Mouse (Mus musculus) heart, postnatal 0 days (tissue): Measurements from ENCODE around the gene Gstm2. TPM values are rescaled to one million over a fixed set of nuclear protein-coding genes. Genes with fewer than 3 reads are reported as not detected.
"Not testable (repeated sequence)": the region's sequence is repeated elsewhere in the genome, so short reads cannot be mapped to it uniquely, and the experiment has no call there.

Source experiments
- ATAC-seq: fragments of 200-750 bp; cut with Nextera tagmentation; 2 replicates; pipeline ENCODE4 v1.8.0; 2017; ENCODE audit warnings: low read depth, moderate number of reproducible peaks, moderate library complexity; ENCODE audit not compliant: insufficient read depth
- DNase-seq: peaks from one replicate; pipeline ENCODE4 v3.0.0-alpha.2; 2016; ENCODE audit warnings: low spot score
- H3K27ac ChIP-seq: fragments of 300-500 bp; sonication (generic); 2 replicates; pipeline ENCODE4 v1.5.1; 2014; ENCODE audit warnings: low read depth, mild to moderate bottlenecking
- H3K27me3 ChIP-seq: fragments of 300-500 bp; sonication (generic); 2 replicates; pipeline ENCODE4 v1.6.1; 2014; ENCODE audit warnings: low read length, mixed read lengths; ENCODE audit not compliant: control insufficient read depth, insufficient read depth
- H3K36me3 ChIP-seq: fragments of 300-500 bp; sonication (generic); replicated peaks from 2 replicates; pipeline ENCODE4 v1.6.1; 2014; ENCODE audit warnings: low read length, mixed read lengths; ENCODE audit not compliant: control insufficient read depth, insufficient read depth
- H3K4me1 ChIP-seq: fragments of 300-500 bp; sonication (generic); 2 replicates; pipeline ENCODE4 v1.6.1; 2014; ENCODE audit warnings: antibody characterized with exemption; ENCODE audit not compliant: control insufficient read depth, insufficient read depth
- H3K4me2 ChIP-seq: fragments of 300-500 bp; sonication (generic); 2 replicates; pipeline ENCODE4 v1.6.1; 2014; ENCODE audit warnings: low read depth, mild to moderate bottlenecking, low read length, moderate library complexity
- H3K4me3 ChIP-seq: fragments of 300-500 bp; sonication (generic); 2 replicates; pipeline ENCODE4 v1.5.1; 2014; ENCODE audit warnings: low read depth, low read length
- H3K9ac ChIP-seq: fragments of 300-500 bp; sonication (generic); replicated peaks from 2 replicates; pipeline ENCODE4 v1.6.1; 2014; ENCODE audit warnings: low read depth, low read length, mixed read lengths
- H3K9me3 ChIP-seq: fragments of 300-500 bp; sonication (generic); replicated peaks from 2 replicates; pipeline ENCODE4 v1.6.1; 2016; ENCODE audit warnings: low read length; ENCODE audit not compliant: control insufficient read depth
- CTCF ChIP-seq: IDR thresholded peaks from 2 replicates; pipeline ENCODE4 v1.5.1; 2016; ENCODE audit warnings: antibody characterized with exemption, control low read depth, low read depth
- EP300 ChIP-seq: IDR thresholded peaks from 2 replicates; pipeline ENCODE4 v1.6.1; 2016; ENCODE audit warnings: antibody characterized with exemption, low read depth
- WGBS: fragments of 180-500 bp; shearing (Covaris S2); extraction: QIAGEN DNeasy Blood & Tissue Kit; methylation state at CpG from one replicate; pipeline ENCODE4 v1.1.7; 2014; 5-methylcytosine and 5-hydroxymethylcytosine counted together
- polyA plus RNA-seq: library from polyadenylated mRNA; unstranded; fragments of >200 nt; fragmentation: Nextera tagmentation; extraction: Ambion mirVana; gene quantifications from 2 replicates; pipeline ENCODE4 v1.2.1, GENCODE M21; 2015
- total RNA-seq: library from RNA; depleted of rRNA; stranded (reverse); fragments of >200 nt; gene quantifications from 2 replicates; pipeline ENCODE4 v1.2.3, GENCODE M21; 2014; ENCODE audit warnings: low replicate concordance

The Gstm2 gene
- total and polyA plus RNA-seq, 2 experiments from 2014 or later = 69.6 to 97.9 TPM

GRCm38 (mm10) chr3:107972070-107972469 is 14.2 kb downstream of the Gstm2 start:
- Histone ChIP-seq H3K36me3 (no peaks in the 10 kb centered on the region), H3K27me3 (0 out of 2 replicates have a peak, but pooled peaks cover 2% of the 10 kb centered on the region), H3K4me3 (no peak overlapping the region), H3K4me1 (no peaks in the 10 kb centered on the region), H3K27ac (no peak overlapping the region), H3K4me2 (no peak overlapping the region), H3K9ac (no peak overlapping the region), H3K9me3 (no peaks in the 10 kb centered on the region)
- ATAC-seq (no peak), DNase-seq (no peak)
- WGBS = 86% methylated on average over 3 of the region's 3 CpGs
- no peak for TF ChIP-seq EP300
- TF ChIP-seq CTCF = no peak

DNA sequence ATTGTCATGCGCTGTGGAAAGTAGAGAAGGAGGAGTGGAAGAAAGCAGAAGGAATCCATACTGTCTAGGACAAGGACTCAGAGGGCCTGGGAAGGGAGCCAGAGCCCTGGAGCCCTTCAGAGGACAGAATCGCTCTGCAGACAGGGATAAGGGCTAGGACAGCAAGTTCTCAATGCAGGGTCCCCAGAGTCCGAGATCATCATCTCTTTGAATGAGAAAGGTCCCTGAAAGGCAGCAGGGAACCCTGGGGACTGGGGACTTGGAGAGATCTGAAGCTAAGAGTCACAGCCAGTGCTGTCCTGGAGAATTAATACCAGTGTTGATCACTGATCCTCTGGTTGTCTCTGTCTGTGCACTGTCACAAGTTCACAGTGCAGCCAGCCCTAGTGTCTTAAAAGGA is 15.2 kb downstream of the Gstm2 start:
- WGBS = 35% methylated on average over 3 of the region's 3 CpGs
- H3K27me3 ChIP-seq, DNase-seq, H3K4me2 ChIP-seq, H3K4me1 ChIP-seq, H3K36me3 ChIP-seq, H3K27ac ChIP-seq, H3K4me3 ChIP-seq, H3K9me3 ChIP-seq, H3K9ac ChIP-seq: not testable (repeated sequence)
- peak; percentile 39; the same call in 1 of the 2 replicates for ATAC-seq

DNA sequence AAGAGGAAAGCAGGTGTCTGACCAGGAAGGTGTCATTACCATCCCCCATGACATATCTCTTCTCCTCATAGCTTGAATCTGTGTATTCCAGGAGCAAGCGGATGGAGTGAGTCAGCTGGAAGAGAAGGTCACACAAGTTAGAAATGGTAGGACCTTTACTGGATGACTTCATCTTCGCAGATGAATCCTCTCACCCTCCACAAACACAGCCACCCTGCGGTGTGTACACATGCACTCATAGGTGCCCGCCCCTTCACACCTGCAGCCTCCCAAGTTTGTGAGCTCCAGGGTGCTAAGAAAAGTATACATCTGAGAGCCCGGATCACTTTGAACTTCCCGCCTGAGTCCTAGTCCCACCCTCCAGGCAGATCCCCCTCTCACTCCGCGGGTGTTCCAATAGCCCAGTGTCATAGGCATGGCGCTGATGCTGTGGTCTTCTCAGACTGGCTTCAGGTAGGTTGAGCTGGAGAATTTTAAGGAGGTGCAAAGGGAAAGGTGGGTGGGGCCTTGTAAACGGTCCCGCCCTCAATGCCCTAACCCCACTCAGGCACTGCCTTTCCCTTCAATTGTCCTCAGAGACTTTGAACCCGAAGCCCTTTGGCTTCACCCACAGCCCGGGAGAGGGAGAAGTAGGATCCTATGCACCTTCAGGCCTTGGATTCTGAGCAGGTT is 17.4 kb downstream of the Gstm2 start, which contains the start of gene Gstm3:
TSS of gene Gstm3 (minus strand) at position 560 of the 672 bp plus-strand sequence.
- no peak within 1 kb of the TSS for H3K4me3 ChIP-seq
- H3K27ac ChIP-seq = no peak within 1 kb of the TSS
- H3K9ac ChIP-seq = no peak within 1 kb of the TSS
- no peaks in the 10 kb centered on the region for H3K4me1 ChIP-seq
- TF ChIP-seq EP300 (no peak), CTCF (no peak)
- ATAC-seq = no peak
- H3K9me3 ChIP-seq = no peaks in the 10 kb centered on the region
- DNase-seq = no peak
- WGBS = 53% methylated on average over 13 of the region's 13 CpGs
- H3K36me3 ChIP-seq = no peaks in the 10 kb centered on the region
- no peak within 1 kb of the TSS for H3K4me2 ChIP-seq
- H3K27me3 ChIP-seq = 0 out of 2 replicates have a peak, but pooled peaks cover 6% of the 10 kb centered on the region

DNA sequence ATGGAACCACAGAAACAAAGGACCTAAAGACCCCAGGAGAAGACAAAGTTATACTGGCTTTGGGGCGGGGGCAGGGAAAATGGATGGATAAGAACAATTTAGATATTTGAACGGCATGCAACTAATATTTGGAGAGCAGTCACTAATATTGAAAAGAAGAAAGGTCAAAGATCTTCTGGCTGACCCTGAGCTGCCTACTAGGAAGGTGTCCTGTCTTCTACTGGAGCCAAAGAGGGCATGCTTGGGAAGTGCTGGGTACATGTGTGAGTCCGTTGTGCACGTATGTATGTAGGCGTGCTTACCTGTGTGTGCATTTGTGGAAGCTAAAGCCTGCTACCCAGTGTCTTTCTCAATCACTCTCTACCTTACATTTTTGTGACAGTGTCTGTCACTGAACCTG is 19.6 kb downstream of the Gstm2 start:
- Histone ChIP-seq H3K27me3 (0 out of 2 replicates have a peak, but pooled peaks cover 6% of the 10 kb centered on the region), H3K4me3 (no peak overlapping the region), H3K4me1 (no peaks in the 10 kb centered on the region), H3K9ac (no peak overlapping the region), H3K27ac (no peak overlapping the region), H3K9me3 (no peaks in the 10 kb centered on the region), H3K4me2 (no peak overlapping the region), H3K36me3 (no peaks in the 10 kb centered on the region)
- DNase-seq (no peak), ATAC-seq (no peak)
- TF ChIP-seq EP300 (no peak), CTCF (no peak)
- 92% methylated on average over 5 of the region's 5 CpGs for WGBS

DNA sequence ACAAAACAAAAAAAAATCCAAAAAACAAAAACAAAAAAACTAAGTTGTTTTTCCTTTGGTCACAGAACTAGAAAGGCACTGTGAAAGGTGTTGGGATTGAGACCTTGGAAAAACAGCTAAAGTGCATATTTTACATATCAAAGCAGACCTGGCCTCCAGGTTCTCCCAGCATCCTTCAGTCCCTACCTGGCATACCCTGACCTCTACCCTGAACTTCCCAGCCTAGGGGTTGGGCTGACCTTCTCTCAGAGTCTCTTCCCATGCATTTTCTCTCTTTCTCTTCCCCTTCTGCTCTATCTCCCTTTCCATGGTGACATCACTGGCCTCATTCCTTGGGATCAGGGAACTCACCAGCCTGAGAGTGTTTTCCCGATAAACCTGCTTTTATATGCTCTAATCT is 20.7 kb downstream of the Gstm2 start:
- Histone ChIP-seq H3K9me3 (no peaks in the 10 kb centered on the region), H3K4me3 (no peak overlapping the region), H3K9ac (no peak overlapping the region), H3K4me2 (no peak overlapping the region), H3K27me3 (0 out of 2 replicates have a peak, but pooled peaks cover 6% of the 10 kb centered on the region), H3K36me3 (no peaks in the 10 kb centered on the region), H3K27ac (no peak overlapping the region), H3K4me1 (no peaks in the 10 kb centered on the region)
- DNase-seq (no peak), ATAC-seq (no peak)
- WGBS = 51% methylated on average over 1 of the region's 1 CpGs
- TF ChIP-seq EP300 = no peak
- TF ChIP-seq CTCF = no peak
